16 mouse cellular contexts compared by ENCODE assay signal in the genomic region with DNA sequence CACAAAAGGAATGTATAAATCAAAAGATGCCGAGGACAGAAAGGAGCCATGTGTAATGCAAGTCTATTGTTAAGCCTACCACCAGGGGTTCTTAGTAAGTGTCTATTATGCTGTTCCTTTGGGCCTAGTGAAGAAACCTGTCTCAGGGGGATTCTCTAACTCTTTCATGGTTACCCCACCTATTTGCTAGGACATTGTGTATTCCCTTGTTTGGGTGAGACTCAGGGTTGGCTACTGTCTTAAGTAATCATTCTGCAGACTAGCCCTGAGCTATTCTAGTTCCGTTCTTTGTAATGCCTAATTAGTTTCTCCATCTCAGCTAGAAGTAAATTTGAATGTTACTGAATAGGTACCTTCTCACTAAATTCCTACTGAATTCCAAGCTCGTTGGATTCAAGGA.
"Had no signal": no experiment of that assay in that cellular context is flagged by ENCODE, and none has a peak within 500 bp of the region (broad histone marks: within the 10 kb centered on the region; RNA-seq: fewer than 3 reads in every experiment).

No protein-coding gene starts in this region.

- H3K9ac ChIP-seq: neural tube, embryonic 13.5 days; neural tube, embryonic 15.5 days; stomach, embryonic 15.5 days had no signal

- H3K4me1 ChIP-seq: neural tube, embryonic 13.5 days; neural tube, embryonic 15.5 days; stomach, embryonic 15.5 days had no signal

- H3K27ac ChIP-seq: neural tube, embryonic 13.5 days; neural tube, embryonic 15.5 days; stomach, embryonic 15.5 days; stomach, postnatal 0 days had no signal

- H3K9me3 ChIP-seq: neural tube, embryonic 13.5 days; neural tube, embryonic 15.5 days; stomach, embryonic 15.5 days had no signal

- DNase-seq: retina, postnatal 1 day; right cerebral cortex, adult 18-20 months; right cerebral cortex, postnatal 14 days; right cerebral cortex, postnatal 25 days; right cerebral cortex, postnatal 4 days; spleen, adult 18-20 months; thymus, adult 18-20 months; thymus, adult 2 months; thymus, postnatal 14 days; thymus, postnatal 25 days; thymus, postnatal 36 days; thymus, postnatal 4 days had no signal

- H3K36me3 ChIP-seq: neural tube, embryonic 13.5 days; neural tube, embryonic 15.5 days; stomach, embryonic 15.5 days had no signal

- H3K4me3 ChIP-seq: neural tube, embryonic 13.5 days; neural tube, embryonic 15.5 days; stomach, embryonic 15.5 days had no signal
